Mouse (Mus musculus) neural tube, embryonic 15.5 days (tissue): ENCODE data around the gene Map3k12. TPM values are rescaled to one million over a fixed set of nuclear protein-coding genes. Genes with fewer than 3 reads are reported as not detected.

ENCODE experiments used
- ATAC-seq: fragments of 200-750 bp; cut with Nextera tagmentation; 2 replicates; pipeline ENCODE4 v1.8.0; 2017; ENCODE audit warnings: mild to moderate bottlenecking, moderate TSS enrichment, moderate library complexity; ENCODE audit not compliant: low FRiP score
- H3K27ac ChIP-seq: fragments of 300-500 bp; sonication (generic); replicated peaks from 2 replicates; pipeline ENCODE4 v1.5.1; 2015; ENCODE audit warnings: mild to moderate bottlenecking, inconsistent platforms
- H3K27me3 ChIP-seq: fragments of 300-500 bp; sonication (generic); replicated peaks from 2 replicates; pipeline ENCODE4 v1.6.1; 2015; ENCODE audit warnings: inconsistent platforms
- H3K36me3 ChIP-seq: fragments of 300-500 bp; sonication (generic); 2 replicates; pipeline ENCODE4 v1.6.1; 2015; ENCODE audit warnings: inconsistent platforms
- H3K4me1 ChIP-seq: fragments of 300-500 bp; sonication (generic); 2 replicates; pipeline ENCODE4 v1.6.1; 2015; ENCODE audit warnings: inconsistent platforms
- H3K4me2 ChIP-seq: fragments of 300-500 bp; sonication (generic); 2 replicates; pipeline ENCODE4 v1.6.1; 2015; ENCODE audit warnings: inconsistent platforms, mild to moderate bottlenecking, moderate library complexity
- H3K4me3 ChIP-seq: fragments of 300-500 bp; sonication (generic); replicated peaks from 2 replicates; pipeline ENCODE4 v1.5.1; 2015; ENCODE audit warnings: mild to moderate bottlenecking, inconsistent platforms
- H3K9ac ChIP-seq: fragments of 300-500 bp; sonication (generic); replicated peaks from 2 replicates; pipeline ENCODE4 v1.6.1; 2015; ENCODE audit warnings: mild to moderate bottlenecking, inconsistent platforms
- H3K9me3 ChIP-seq: fragments of 300-500 bp; sonication (generic); replicated peaks from 2 replicates; pipeline ENCODE4 v1.6.1; 2016; ENCODE audit warnings: inconsistent platforms
- WGBS: fragments of 180-500 bp; shearing (Covaris S2); methylation state at CpG from one replicate; pipeline ENCODE4 v1.1.7; 2015; ENCODE audit warnings: mixed read lengths; 5-methylcytosine and 5-hydroxymethylcytosine counted together
- polyA plus RNA-seq: library from polyadenylated mRNA; unstranded; fragments of >200 nt; fragmentation: Nextera tagmentation; extraction: Ambion mirVana; gene quantifications from 2 replicates; pipeline ENCODE4 v1.2.1, GENCODE M21; 2015

Gene Map3k12
- polyA plus RNA-seq, 1 experiment from 2014 or later = 57.4 TPM

DNA sequence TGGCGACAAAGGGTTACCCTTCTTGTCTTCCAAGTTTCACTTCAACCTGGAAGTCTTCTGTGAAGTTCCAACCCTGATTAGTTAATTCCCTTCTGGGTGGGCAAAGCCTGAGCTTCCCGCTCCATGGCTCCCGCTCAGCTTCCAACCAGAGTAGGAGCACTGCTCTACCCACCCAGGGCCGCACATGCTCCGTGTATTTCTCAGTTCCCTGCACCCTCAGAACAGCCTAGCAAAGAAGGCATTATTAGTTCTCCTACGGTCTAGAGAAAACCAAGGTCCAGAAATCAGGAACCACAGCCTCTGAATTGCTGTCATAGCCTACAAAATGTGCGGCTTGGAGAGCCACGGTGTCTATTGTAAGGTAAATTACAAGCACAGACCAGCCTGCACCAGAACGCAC lies 6.8 kb downstream of the Map3k12 start:
- no peaks in the 10 kb centered on the region for H3K27me3 ChIP-seq
- H3K4me1 ChIP-seq = peaks cover 63% of the 10 kb centered on the region
- ATAC-seq = peak; percentile 79
- H3K9me3 ChIP-seq = no peaks in the 10 kb centered on the region
- H3K27ac ChIP-seq = peak overlapping the region; percentile 92
- H3K36me3 ChIP-seq = peaks cover 16% of the 10 kb centered on the region; the same call in 1 of the 2 replicates
- 7% methylated on average over 9 of the region's 9 CpGs for WGBS
- H3K4me2 ChIP-seq = peak overlapping the region; percentile 87
- peak overlapping the region; percentile 67 for H3K9ac ChIP-seq
- peak overlapping the region; percentile 67 for H3K4me3 ChIP-seq

DNA sequence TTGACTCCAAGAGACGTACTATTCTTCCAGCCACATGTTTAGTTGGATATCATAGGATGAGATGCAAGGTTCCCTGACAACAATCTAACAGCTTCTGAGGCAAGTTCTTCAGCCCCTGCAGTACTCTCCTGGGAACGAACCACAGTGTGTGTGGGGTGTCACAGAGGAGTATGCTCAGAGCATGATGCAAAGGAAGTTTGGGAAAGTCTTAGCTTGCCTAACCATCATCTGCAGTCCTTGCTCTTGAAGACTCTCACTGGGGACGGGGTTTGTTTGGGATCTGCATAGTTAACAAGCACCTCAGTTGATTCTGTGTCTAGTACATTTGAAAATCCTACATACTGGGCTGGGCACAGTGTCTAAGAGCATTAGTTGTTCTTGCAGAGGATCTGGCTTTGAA lies 8.5 kb downstream of the Map3k12 start:
- no peak overlapping the region for H3K4me2 ChIP-seq
- H3K9ac ChIP-seq = no peak overlapping the region
- H3K27me3 ChIP-seq = no peaks in the 10 kb centered on the region
- H3K27ac ChIP-seq = no peak overlapping the region
- WGBS = 92% methylated on average over 3 of the region's 3 CpGs
- ATAC-seq = no peak
- peaks cover 46% of the 10 kb centered on the region for H3K4me1 ChIP-seq
- no peaks in the 10 kb centered on the region for H3K9me3 ChIP-seq
- H3K36me3 ChIP-seq = peaks cover 34% of the 10 kb centered on the region
- H3K4me3 ChIP-seq = no peak overlapping the region

DNA sequence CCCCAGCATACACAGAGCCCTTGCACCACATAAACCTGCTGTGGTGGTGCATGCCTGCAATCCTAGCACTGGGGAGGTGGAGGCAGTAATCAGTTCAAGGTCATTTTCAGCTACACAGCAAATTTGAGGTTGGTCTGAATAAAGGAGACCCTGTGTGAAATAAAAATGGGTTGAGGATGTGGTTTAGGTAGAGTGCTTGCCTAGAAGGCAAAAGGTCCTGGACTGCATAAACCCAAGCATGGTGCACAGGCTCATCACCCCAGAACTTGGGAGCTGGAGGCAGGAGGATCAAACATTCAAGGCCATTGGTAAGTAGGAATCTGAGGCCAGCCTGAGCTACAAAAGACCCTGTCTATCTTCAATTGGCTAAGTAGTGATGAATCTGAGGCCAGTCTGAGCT lies 9.3 kb downstream of the Map3k12 start:
- Histone ChIP-seq H3K36me3 (peaks cover 42% of the 10 kb centered on the region), H3K4me1 (peaks cover 38% of the 10 kb centered on the region), H3K9me3 (no peaks in the 10 kb centered on the region), H3K4me3 (no peak overlapping the region), H3K27me3 (no peaks in the 10 kb centered on the region), H3K27ac (no peak overlapping the region), H3K9ac (no peak overlapping the region), H3K4me2 (no peak overlapping the region)
- ATAC-seq = no peak

- Histone ChIP-seq H3K9ac (no peak overlapping the region), H3K4me2 (no peak overlapping the region), H3K27me3 (no peaks in the 10 kb centered on the region), H3K36me3 (peaks cover 49% of the 10 kb centered on the region), H3K4me1 (peaks cover 31% of the 10 kb centered on the region), H3K9me3 (no peaks in the 10 kb centered on the region), H3K27ac (no peak overlapping the region), H3K4me3 (no peak overlapping the region)
- 92% methylated on average over 1 of the region's 1 CpGs for WGBS
- no peak for ATAC-seq
Measured at GRCm38 (mm10) chr15:102506864-102507263, 10.0 kb downstream of the Map3k12 start.

- H3K4me1 ChIP-seq = peaks cover 27% of the 10 kb centered on the region
- no peak for ATAC-seq
- no peak overlapping the region for H3K27ac ChIP-seq
- H3K4me2 ChIP-seq = no peak overlapping the region
- 61% methylated on average over 2 of the region's 2 CpGs for WGBS
- H3K4me3 ChIP-seq = no peak overlapping the region
- no peaks in the 10 kb centered on the region for H3K9me3 ChIP-seq
- H3K36me3 ChIP-seq = peaks cover 53% of the 10 kb centered on the region
- no peak overlapping the region for H3K9ac ChIP-seq
- no peaks in the 10 kb centered on the region for H3K27me3 ChIP-seq
Measured at GRCm38 (mm10) chr15:102506464-102506830, 10.4 kb downstream of the Map3k12 start.

GRCm38 (mm10) chr15:102505770-102506463 lies 10.9 kb downstream of the Map3k12 start:
- Histone ChIP-seq H3K4me3 (no peak overlapping the region), H3K9ac (no peak overlapping the region), H3K9me3 (no peaks in the 10 kb centered on the region), H3K4me2 (no peak overlapping the region), H3K27me3 (no peaks in the 10 kb centered on the region), H3K4me1 (peaks cover 22% of the 10 kb centered on the region), H3K27ac (no peak overlapping the region), H3K36me3 (peaks cover 58% of the 10 kb centered on the region)
- ATAC-seq = no peak
- WGBS = 89% methylated on average over 9 of the region's 9 CpGs

DNA sequence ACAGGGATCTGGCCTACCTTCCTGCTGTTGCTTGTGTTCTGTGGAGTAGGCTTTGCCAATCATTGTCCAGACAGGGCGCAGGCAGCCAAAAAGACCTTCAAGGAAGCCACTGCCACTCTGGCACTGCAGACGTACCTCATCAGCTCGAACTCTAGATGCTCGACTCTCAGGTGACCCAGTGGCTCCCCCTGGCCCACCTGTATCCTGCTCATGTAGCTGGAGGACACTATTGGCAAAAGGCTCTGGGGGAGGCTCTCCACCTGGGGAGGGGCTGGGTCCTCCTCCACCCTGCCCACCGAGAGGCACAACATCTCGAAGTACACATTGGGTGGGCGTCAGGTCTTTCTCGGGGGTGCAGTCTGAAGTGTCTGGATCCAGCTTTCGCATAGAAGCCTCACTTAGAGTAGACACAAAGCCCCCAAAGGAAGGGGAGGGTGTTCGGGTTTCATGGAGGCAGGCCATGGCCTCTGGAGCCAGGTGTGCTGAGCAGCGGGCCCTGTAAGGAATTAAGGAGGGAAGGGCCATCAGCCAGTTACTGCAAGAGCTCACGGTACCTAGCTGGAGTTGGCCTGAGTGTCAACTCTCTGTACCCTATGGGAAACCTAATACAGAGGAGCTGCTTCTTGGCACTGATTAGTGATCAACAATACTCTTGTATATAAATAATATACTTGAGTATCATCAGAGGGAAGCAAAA lies 11.6 kb downstream of the Map3k12 start:
- no peaks in the 10 kb centered on the region for H3K27me3 ChIP-seq
- no peak overlapping the region for H3K9ac ChIP-seq
- whole genome bisulfite sequencing = 77% methylated on average over 12 of the region's 12 CpGs
- no peak for ATAC-seq
- H3K4me3 ChIP-seq = no peak overlapping the region
- no peak overlapping the region for H3K27ac ChIP-seq
- H3K4me1 ChIP-seq = peaks cover 18% of the 10 kb centered on the region
- H3K9me3 ChIP-seq = no peaks in the 10 kb centered on the region
- no peak overlapping the region for H3K4me2 ChIP-seq
- H3K36me3 ChIP-seq = peaks cover 65% of the 10 kb centered on the region

- Histone ChIP-seq H3K27ac (no peak overlapping the region), H3K9me3 (no peaks in the 10 kb centered on the region), H3K9ac (no peak overlapping the region), H3K27me3 (no peaks in the 10 kb centered on the region), H3K4me3 (no peak overlapping the region), H3K4me2 (no peak overlapping the region), H3K36me3 (peaks cover 76% of the 10 kb centered on the region), H3K4me1 (peaks cover 7% of the 10 kb centered on the region)
- 91% methylated on average over 9 of the region's 9 CpGs for WGBS
- ATAC-seq = no peak
Measured at GRCm38 (mm10) chr15:102503924-102504782, 12.7 kb downstream of the Map3k12 start.

- Histone ChIP-seq H3K4me3 (no peak within 1 kb of the TSS), H3K9me3 (no peaks in the 10 kb centered on the region), H3K4me2 (no peak within 1 kb of the TSS), H3K27ac (no peak within 1 kb of the TSS), H3K4me1 (peaks cover 1% of the 10 kb centered on the region; the same call in 1 of the 2 replicates), H3K9ac (no peak within 1 kb of the TSS), H3K36me3 (peaks cover 79% of the 10 kb centered on the region), H3K27me3 (no peaks in the 10 kb centered on the region)
- 93% methylated on average over 1 of the region's 1 CpGs for WGBS
- no peak for ATAC-seq
Measured at GRCm38 (mm10) chr15:102503447-102503846, 13.4 kb downstream of the Map3k12 start, which contains the start of gene Gm10337. Gene Gm10337 (plus strand): TSS chr15:102503722.

GRCm38 (mm10) chr15:102502254-102502840 lies 14.5 kb downstream of the Map3k12 start:
- Histone ChIP-seq H3K27me3 (no peaks in the 10 kb centered on the region), H3K9ac (no peak overlapping the region), H3K4me1 (no peaks in the 10 kb centered on the region), H3K9me3 (no peaks in the 10 kb centered on the region), H3K4me3 (no peak overlapping the region), H3K4me2 (no peak overlapping the region), H3K27ac (no peak overlapping the region), H3K36me3 (peaks cover 76% of the 10 kb centered on the region)
- 83% methylated on average over 9 of the region's 9 CpGs for WGBS
- ATAC-seq = no peak

GRCm38 (mm10) chr15:102501084-102501814 lies 15.6 kb downstream of the Map3k12 start:
- H3K27ac ChIP-seq = no peak overlapping the region
- no peak overlapping the region for H3K9ac ChIP-seq
- peak; percentile 30; the same call in 1 of the 2 replicates for ATAC-seq
- H3K4me3 ChIP-seq = no peak overlapping the region
- 89% methylated on average over 19 of the region's 19 CpGs for WGBS
- no peak overlapping the region for H3K4me2 ChIP-seq
- H3K9me3 ChIP-seq = no peaks in the 10 kb centered on the region
- H3K27me3 ChIP-seq = no peaks in the 10 kb centered on the region
- H3K36me3 ChIP-seq = peaks cover 75% of the 10 kb centered on the region
- no peaks in the 10 kb centered on the region for H3K4me1 ChIP-seq
